Mouse (Mus musculus) brain, embryonic 18.5 days (tissue): Measurements from ENCODE around the gene Klhl26.
"Not testable (repeated sequence)": the region's sequence is repeated elsewhere in the genome, so short reads cannot be mapped to it uniquely, and the experiment has no call there.

ENCODE experiments used
- DNase-seq: peaks from one replicate; pipeline ENCODE4 v3.0.0-alpha.2; 2012; ENCODE audit warnings: low read depth, low spot score

Gene Klhl26

DNA sequence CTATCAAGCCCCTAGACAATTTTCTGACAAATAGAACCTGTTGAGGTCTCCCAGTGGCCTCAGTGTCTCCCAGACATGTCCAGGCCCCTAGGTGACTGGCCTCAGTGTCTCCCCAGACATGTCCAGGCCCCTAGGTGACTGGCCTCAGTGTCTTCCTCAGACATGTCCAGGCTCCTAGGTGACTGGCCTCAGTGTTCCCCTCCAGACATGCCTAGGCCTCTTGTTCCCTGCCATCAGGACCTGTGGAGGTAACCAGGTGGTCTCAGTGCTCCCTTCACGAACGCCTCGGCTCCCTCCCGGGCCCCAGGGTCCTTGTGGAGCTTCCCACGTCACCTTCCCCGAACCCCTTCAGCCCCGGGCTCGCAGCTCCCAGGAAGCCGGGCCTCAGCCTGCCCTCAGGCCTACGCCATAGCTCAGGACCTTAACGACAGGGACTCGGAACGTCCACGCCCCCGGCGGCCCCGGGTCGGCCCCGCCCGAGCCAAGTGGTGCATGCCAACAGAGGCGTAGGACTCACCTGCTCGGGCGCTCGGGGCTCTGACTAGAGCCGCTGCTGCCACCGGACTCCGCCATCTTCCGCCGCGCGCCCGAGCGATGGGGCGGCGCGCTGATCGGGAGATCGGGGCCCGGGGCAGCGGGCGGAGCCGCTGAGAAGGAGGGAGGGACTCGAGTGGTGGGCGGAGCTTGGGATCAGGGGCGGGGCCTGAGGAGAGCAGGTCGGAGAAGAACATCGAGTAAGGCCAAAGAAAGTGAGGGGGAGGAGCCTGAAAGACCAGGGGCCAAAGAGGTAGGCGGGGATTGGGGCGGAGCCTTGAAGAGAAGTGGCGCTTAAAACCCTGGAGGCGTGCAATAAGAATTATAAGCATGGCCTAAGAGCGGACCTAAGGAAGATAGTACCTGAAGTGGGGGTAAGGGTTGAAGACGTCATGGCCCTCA is at the start of gene Klhl26:
Gene Klhl26 (minus strand): TSS at position 636 of the 936 bp plus-strand sequence.
- peak; percentile 81 for DNase-seq

DNA sequence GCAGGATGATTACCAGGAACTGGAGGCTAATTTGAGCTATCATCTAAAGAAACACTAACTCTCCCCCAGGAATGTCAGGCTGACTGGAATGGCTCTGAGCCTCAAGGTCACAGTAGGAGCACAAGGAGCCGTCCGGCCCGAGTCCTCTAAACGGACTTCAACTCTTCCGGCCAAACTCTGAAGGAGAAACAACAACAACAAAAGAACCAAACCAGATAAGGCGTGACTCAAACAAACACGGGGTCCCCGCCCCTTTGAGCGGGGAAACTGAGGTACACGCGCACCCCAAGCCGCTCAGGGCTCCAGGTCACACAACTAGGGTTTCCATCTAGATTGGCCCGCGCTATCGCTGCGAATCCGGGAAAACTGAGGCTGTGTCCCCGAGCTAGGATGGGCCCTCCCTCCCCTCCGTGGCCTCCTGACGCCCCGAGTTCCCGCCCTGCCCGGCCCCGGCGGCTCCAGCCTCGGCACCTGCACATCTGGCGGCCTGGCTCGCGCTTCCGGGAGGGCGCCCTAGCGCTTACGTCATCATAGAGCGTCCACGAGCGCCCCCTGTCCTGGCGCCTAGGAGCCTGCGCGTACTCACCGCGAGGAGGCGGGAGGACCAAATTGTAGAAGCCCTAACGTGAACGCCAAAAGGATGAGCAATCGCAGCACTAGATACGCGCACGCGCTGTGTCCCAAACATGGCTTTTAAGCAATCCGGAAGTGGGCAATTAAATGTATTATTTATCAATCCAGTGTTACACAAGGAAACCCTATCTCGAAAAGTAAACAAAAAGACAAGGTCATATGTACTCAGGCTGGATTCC is 46.0 kb upstream of the Klhl26 start:
- DNase-seq, result peak; percentile 94

DNA sequence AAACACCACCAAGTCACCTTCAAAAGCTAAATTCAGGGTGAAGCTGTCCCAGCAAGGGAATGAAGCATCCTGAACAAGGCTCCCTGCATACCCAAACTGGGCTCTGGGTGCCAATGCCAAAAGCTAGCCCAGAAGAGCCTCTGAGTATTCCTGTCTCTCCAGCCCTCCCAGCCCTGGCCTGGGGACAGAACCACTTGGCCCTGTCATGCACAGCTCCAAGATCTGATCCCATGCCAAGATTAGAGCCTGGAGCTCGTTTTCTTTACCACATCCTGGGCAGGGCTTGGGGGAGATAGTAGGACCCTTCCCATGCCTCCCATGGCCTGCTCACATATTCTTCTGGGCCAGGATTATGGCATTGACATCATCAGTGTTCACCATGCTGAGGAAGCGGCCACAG is 42.8 kb upstream of the Klhl26 start:
- DNase-seq, result no peak

DNA sequence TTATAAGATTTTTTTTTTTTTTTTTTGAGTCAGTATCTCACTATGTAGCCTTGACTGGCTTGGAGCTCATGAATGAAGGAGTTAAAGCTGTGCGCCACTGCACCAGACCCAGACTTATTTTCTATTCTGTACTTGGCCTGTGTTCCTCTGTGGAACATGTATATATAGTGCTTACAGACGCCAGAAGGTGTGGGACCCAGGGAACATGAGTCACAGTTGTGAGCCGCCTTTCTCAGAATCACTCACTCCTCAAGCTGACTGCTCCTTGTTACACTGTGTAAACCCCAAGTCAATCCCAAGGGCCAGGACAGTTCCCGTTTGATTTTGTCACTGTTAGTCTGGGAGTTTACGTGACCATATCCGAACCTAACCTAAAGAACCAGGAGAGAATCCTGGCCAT is 42.3 kb upstream of the Klhl26 start:
- no peak for DNase-seq

DNA sequence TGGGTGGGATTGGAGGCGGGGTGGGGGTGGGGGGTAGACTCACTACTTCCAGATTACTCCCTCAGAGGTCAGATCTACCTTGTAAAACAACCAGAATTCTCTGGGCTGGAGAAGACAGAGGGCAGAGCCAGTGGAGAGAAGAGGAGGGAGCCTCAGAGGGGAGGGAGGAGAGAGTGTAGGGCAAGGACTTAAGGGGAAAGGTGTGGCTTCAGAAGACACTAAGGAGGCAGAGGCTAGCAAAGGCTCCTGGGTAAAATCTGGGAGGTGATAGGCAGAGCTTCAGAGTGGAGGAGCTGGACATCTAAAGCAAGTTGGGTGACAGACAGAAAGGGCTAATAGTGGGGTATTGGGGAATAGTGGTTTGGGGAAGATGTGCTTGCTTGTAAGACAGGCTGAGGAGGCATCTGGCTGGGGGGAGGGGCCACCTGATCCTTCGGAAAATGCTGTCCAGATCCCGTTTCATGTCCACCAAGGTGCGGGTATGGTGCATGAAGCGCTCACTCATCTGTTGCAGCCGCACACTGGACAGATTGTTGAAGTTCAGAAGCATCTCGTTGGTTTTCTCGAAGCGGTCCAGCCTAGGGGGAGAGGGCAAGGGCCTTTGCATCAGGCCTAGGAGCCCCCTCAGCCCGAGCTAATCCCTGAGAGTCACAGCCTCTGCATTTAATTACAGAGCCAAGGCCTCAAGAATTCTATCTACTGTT is 41.3 kb upstream of the Klhl26 start:
- DNase-seq, result no peak

DNA sequence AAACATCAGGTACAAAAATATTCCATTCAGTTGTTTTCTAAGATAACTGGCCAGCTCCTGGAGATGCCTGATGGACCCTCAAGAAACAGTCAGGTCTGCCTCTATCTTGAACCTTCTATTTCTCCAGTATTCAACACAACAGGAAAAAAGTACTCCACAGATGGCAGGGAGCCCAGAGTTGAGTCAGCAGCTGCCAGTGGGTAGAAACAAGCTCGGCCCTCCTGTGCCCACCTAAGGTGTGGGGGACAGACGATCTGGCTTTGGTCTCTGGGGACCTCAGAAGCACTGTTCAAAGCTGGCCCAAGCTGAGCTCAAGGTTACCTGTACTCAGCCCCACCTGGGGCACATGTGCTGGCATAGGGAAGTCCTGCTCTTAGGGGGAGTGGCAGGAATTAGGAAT is 36.7 kb upstream of the Klhl26 start:
- no peak for DNase-seq

DNA sequence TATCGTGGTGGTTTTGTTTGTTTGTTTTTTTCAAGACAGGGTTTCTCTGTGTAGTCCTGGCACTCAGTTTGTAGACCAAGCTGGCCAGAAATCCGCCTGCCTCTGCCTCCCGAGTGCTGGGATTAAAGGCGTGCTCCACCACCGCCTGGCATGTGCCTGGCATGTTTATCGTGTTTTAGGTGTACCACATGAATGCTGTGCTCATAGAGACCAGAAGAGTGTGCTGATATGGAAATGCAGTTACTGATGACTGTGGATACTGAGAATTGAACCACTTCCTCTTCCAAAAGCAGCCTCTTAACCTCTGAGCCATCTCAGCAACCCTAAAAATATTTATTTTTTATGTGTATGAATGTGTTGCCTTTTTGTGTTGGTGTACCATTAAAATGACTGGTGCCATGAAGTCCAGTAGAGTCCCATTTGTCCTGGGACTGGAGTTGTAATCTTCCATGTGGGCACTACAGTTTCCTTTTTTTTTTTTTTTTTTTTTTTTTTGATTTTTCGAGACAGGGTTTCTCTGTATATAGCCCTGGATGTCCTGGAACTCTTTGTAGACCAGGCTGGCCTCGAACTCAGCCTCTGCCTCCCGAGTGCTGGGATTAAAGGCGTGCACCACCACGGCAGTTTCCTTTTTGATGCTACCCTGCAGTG is 35.6 kb upstream of the Klhl26 start:
- no peak for DNase-seq

DNA sequence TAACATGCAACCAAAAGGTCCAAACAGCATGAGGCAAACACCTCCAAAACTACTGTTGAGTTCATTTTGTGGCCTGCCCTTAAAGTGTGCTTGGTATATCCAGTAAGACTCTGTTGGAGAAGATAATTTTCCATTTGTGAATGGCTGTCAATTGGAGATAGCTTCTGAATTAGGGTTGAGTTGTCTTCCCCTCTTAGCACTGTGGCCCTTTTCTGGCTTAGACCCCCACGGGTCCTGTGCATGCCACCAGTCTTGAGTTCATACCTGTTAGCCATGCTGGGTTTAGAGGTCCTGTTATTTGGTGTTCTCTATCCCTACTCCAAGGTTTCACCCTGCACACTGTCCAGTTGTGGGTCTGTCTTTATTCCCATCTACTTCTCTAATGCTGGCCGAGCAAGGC is 35.0 kb upstream of the Klhl26 start:
- DNase-seq, result no peak

DNA sequence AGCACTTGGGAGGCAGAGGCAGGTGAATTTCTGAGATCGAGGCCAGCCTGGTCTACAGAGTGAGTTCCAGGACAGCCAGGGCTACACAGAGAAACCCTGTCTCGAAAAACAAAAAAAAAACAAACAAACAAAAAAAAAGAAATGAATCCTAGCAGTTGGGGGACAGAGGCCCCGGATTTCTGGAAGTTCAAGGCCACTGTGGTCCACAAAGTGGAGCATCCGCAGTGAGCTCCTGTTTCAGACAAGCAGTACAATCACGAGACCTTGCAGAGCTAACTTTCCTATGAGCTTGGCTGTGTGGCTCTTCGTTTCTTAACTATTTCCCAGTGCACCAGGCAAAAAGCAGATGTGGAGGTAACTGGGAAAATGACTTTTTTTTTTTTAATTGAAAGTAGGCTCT is 34.4 kb upstream of the Klhl26 start:
- DNase-seq, result not testable (repeated sequence)

DNA sequence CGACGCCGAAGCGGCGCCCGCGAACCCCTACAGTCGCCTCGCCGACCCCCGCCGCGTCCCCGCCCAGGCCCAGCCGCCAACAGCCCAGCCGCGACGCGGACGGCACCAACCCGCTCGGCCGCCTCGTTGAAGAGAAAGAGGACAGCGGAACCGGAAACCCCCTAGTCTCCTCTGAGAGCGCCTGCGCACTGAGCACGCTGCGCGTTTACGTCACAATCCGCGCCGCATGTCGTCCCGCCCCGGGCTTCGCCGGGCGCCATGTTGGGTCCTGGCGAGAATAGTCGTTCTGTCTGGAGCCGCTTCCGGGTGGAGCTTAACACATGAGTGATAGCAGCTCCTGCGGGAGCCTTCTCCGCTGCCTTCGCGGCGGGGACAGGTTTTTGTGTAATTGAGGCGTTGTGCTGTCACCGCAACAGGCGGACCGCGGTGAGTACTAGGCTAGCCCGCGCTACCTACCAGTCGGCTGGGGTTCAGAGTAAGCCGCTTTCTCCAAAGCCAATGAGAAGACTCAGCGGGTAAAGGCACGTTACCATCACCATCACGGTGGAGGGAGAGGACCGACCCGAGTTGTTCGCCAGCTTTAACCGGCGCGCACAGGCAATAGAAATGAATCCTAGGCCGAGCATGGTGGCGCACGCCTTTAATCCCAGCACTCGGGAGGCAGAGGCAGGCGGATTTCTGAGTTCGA is 33.6 kb upstream of the Klhl26 start, which contains the start of gene Uba52:
Gene Uba52 (minus strand): TSS at position 574 of the 688 bp plus-strand sequence.
- DNase-seq, result peak; percentile 94

DNA sequence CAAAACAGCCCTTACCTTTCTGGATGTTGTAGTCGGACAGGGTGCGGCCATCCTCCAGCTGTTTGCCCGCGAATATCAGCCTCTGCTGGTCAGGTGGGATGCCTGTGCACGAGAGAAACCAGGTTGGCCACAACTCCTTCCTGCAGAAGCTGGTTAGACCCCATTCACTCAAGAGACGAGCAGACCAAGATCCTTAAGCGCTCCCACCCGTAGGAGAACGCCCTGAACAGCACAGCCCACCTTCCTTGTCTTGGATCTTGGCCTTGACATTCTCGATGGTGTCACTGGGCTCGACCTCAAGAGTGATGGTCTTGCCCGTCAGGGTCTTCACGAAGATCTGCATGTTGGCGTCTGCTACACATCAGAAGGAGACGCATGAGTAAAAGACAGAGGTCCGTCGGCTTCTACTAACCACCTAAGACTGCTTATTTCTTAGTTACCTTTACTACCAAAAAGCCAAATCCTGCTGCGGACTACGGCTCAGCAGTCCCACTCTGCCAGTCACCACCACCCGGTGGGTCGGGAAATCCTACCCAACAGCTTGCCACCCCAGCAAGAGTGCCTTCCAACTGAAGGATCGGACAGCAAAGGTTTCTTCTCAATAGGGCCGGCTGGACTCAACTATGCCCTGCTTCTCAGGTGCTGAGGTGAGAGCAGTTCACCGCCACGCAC is 32.6 kb upstream of the Klhl26 start:
- no peak for DNase-seq

DNA sequence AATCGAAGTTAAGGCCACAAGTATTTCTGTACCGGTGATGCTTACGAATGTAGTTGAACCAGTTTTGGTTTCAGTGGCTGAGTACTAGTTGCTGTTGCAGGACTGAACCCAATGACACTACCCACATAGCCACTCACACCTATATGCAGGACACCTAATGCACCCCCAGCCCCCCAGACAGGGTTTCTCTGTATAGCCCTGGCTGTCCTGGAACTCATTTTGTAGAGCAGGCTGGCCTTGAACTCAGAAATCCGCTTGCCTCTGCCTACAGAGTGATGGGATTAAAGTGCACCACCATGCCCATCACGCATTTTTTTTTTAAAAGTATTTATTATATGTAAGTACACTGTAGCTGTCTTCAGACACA is 30.2 kb upstream of the Klhl26 start:
- no peak for DNase-seq

DNA sequence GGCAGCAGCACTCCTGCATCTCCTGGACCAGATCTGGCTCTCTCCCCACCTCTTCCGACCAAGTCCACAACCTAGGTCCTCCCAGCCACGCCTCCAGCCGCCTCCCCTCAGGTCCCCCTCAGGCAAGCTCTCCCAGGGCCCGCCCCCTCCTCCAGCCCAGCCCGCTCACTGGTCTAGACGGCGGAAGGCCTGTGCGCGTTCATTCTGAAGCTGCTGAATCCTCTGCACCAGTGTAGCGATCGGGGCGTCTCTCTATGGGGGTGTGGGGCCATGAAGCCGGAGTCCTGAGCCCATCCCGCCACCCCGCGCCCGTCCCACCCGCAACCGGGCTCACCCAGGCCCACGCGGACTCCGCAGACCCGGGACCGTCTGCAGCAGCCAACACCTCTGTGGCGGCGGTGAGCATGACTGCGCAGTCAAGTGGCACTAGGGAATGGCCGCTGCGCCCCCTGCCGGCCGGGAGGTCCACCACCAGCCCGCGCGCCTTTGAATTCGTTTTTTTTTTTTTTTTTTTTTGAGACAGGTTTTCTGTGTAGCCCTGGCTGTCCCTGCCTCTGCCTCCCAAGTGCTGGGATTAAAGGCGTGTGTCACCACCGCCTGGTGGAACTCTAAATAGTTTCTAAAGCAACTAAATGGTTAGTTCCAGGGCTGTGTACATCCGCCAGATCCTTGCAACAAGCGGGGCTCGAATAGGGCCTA is 29.7 kb upstream of the Klhl26 start, which contains the start of gene Rex1bd:
Gene Rex1bd (minus strand): TSS at position 425 of the 699 bp plus-strand sequence.
- peak; percentile 83 for DNase-seq

DNA sequence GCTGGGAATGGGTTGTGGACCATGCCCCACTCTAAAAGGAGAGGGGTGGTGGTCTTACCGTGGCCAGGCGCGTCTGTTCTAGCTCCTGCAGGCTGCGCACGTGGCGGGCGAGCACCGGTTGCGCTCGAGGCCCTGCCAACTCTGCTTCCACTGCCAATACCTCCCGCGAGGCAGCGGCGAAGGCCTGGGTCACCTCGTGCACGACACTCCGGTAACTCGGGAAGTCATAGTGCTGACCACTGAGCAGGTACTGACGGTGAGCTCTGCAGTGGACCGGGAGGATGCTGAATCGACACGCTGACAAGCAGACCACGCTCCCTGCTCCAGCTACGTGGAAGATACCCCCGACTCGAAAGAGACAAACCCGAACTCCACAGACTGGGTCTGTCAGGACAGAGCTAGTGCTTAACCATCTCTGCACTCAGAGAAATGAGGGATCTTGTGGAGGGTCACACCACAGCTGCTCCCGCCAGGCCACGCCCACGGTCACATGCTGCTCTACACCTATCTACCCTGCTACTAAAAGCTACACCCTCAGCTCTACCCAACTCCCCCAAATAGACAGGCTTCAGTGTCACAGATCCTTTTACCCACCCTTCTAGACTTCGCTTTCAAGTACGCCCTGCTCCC is 29.0 kb upstream of the Klhl26 start:
- no peak for DNase-seq

DNA sequence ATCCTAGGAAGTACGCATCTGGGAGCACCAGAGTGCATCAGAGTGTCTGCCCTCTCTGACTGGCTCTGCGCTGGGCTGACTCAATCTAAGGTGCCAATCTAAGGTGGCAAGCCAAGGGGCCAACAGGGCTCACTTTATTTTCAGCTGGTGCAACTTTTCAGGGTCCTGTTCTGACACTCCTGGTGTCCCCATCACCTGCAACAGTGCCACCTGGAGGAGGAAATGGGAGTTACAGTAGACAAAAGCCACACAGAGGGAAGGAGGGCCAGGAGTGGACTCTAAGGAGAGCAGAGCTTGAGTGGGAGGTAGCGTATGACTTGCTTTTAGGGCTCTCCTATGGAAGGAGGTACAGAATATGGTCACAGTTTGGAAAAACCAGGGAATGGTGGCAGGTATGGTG is 28.1 kb upstream of the Klhl26 start:
- no peak for DNase-seq

DNA sequence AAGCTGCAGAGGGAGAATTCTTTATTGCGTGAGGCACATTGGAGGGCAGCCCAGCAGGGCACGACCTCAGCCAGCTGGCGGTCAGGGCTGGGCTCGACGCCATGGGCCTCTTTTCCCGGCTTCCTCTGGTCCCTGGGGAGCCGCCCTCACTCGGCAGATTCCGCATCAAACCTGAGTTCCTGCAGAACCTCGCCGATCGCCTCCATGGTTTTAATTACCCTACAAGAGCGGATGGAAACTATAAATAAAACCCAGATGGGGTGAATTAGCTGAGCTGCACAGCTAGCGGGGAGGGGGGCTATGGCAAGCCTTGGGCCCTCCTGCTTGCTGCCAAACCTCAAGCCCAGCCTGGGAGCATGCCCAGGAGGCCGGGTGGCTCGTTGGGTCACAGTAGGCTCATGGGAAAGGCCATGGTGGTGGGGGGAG is 27.5 kb upstream of the Klhl26 start:
- DNase-seq, result no peak

DNA sequence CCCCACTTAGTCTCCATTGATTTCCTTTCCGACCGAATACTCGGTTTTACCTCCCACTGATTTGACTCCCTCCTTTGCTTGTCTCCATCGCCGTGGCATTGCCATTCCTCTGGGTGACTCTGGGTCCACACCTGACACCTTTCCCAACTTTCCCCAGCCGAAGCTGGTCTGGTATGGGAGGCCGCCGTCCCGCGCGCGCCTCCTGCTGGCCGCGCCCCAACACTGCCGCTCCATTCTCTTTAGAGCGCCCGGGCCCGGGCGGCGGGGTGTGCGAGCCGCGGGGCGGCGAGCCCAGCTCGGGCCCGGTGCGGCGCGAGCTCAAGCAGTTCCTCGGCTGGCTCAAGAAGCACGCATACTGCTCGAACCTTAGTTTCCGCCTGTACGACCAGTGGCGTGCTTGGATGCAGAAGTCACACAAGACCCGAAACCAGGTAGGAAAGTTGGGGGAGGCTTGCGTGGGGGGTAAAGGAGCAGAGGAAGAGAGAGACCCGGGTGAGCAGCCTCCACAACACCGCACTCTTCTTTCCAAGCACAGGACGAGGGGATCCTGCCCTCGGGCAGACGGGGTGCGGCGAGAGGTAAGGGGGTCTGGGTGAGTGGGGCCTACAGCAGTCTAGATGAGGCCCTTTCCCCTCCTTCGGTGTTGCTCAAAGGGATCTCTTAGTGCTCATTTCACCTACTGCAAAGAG is 26.4 kb upstream of the Klhl26 start:
- DNase-seq, result no peak

DNA sequence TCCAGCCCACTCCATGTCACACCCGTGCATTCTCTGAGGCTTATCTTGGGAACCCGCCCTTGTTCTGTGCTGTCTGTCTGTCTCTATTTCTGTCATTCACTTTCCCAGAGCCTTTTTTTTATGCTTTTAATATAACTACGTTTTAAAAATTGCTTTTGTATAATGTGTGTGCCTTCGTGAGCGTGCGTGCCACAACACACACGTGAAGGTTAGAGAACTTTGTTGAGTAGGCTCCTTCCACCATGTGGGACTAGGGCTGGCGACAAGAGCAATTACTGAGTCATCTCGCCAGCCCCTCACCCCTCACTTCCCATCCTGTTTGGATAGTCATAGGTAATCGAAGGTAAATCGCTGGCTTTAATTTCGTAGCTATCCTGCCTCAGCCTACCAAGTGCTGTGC is 25.8 kb upstream of the Klhl26 start:
- DNase-seq, result no peak
